26 mouse cellular contexts compared by ENCODE assay signal in the genomic region with DNA sequence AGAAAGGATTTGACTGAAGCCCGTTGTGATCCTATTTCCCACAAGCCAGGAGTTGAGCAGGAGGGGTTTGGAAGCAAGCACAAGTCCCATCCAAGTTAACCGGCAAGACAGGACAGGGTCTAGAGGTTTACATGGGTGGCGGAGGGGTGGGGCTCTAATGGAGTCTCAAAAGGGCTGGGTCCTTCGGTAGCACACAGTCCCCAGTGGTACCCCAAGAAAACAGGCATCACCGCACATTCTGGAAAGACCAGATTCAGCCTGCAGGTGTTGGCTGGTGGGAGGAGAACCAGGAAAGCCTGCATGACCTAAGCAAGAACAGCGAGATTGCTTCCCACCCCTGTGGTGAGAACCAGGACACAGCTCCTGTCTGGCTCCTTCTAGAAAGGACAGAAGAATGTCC.
DNase-seq lines count a peak whose midpoint lies in the region; ATAC-seq lines count a peak whose summit lies in the region.
"Had no signal": no experiment of that assay in that cellular context is flagged by ENCODE, and none has a peak within 500 bp of the region (broad histone marks: within the 10 kb centered on the region; RNA-seq: fewer than 3 reads in every experiment).

No protein-coding gene starts in this region.

- no peaks in the 10 kb centered on the region for H3K27me3 ChIP-seq in forebrain, embryonic 10.5 days (ENCODE audit: poor library complexity, severe bottlenecking)
- H3K27me3 ChIP-seq in forebrain, embryonic 11.5 days (ENCODE audit: control insufficient read depth, insufficient read depth, low read length): no peaks in the 10 kb centered on the region
- H3K27me3 ChIP-seq in midbrain, embryonic 10.5 days (ENCODE audit: low read depth, poor library complexity, severe bottlenecking): no peaks in the 10 kb centered on the region
- no peaks in the 10 kb centered on the region for H3K27me3 ChIP-seq in midbrain, embryonic 14.5 days (ENCODE audit: control insufficient read depth, insufficient read depth, low read length)
- H3K27me3 ChIP-seq in limb, embryonic 10.5 days (ENCODE audit: low read depth, poor library complexity, severe bottlenecking): peaks cover 51% of the 10 kb centered on the region
- no peaks in the 10 kb centered on the region for H3K27me3 ChIP-seq in stomach, embryonic 16.5 days (ENCODE audit: control insufficient read depth, insufficient read depth, low read length)
- no peaks in the 10 kb centered on the region; the same call in 1 of the 2 replicates for H3K27me3 ChIP-seq in liver, embryonic 11.5 days (replicated peaks; ENCODE audit: control insufficient read depth, insufficient read depth, low read length)
- H3K27me3 ChIP-seq: embryonic facial prominence, embryonic 12.5 days; hindbrain, embryonic 13.5 days; midbrain, embryonic 13.5 days; neural tube, embryonic 12.5 days had no signal

- no peaks in the 10 kb centered on the region for H3K36me3 ChIP-seq in forebrain, embryonic 10.5 days (replicated peaks)
- H3K36me3 ChIP-seq in forebrain, embryonic 11.5 days (ENCODE audit: control insufficient read depth, insufficient read depth, low read length): no peaks in the 10 kb centered on the region
- no peaks in the 10 kb centered on the region for H3K36me3 ChIP-seq in midbrain, embryonic 10.5 days
- no peaks in the 10 kb centered on the region for H3K36me3 ChIP-seq in midbrain, embryonic 14.5 days (ENCODE audit: control insufficient read depth, insufficient read depth, low read length)
- H3K36me3 ChIP-seq in limb, embryonic 10.5 days: no peaks in the 10 kb centered on the region
- no peaks in the 10 kb centered on the region for H3K36me3 ChIP-seq in stomach, embryonic 16.5 days (ENCODE audit: control insufficient read depth, insufficient read depth, low read length)
- H3K36me3 ChIP-seq in liver, embryonic 11.5 days (ENCODE audit: control insufficient read depth, insufficient read depth, low read length): 0 out of 2 replicates have a peak, but pooled peaks cover 2% of the 10 kb centered on the region
- H3K36me3 ChIP-seq: embryonic facial prominence, embryonic 12.5 days; midbrain, embryonic 13.5 days; neural tube, embryonic 12.5 days had no signal

- H3K9me3 ChIP-seq in forebrain, embryonic 10.5 days: no peaks in the 10 kb centered on the region
- H3K9me3 ChIP-seq in forebrain, embryonic 11.5 days (ENCODE audit: control insufficient read depth, low read length): no peaks in the 10 kb centered on the region
- no peaks in the 10 kb centered on the region for H3K9me3 ChIP-seq in midbrain, embryonic 10.5 days (replicated peaks)
- no peaks in the 10 kb centered on the region for H3K9me3 ChIP-seq in midbrain, embryonic 14.5 days (ENCODE audit: control insufficient read depth, low read length)
- no peaks in the 10 kb centered on the region for H3K9me3 ChIP-seq in limb, embryonic 10.5 days (replicated peaks)
- no peaks in the 10 kb centered on the region for H3K9me3 ChIP-seq in stomach, embryonic 16.5 days (replicated peaks; ENCODE audit: control insufficient read depth, low read length)
- H3K9me3 ChIP-seq in liver, embryonic 11.5 days (ENCODE audit: control insufficient read depth, low read length): no peaks in the 10 kb centered on the region
- H3K9me3 ChIP-seq: embryonic facial prominence, embryonic 12.5 days; midbrain, embryonic 13.5 days; neural tube, embryonic 12.5 days had no signal

- no peak overlapping the region for H3K4me2 ChIP-seq in forebrain, embryonic 11.5 days (ENCODE audit: low read depth, low read length, severe bottlenecking)
- H3K4me2 ChIP-seq in midbrain, embryonic 14.5 days (ENCODE audit: low read length): no peak overlapping the region
- H3K4me2 ChIP-seq in stomach, embryonic 16.5 days (ENCODE audit: low read depth, low read length): no peak overlapping the region
- no peak overlapping the region for H3K4me2 ChIP-seq in liver, embryonic 11.5 days
- H3K4me2 ChIP-seq: embryonic facial prominence, embryonic 12.5 days; heart, embryonic 11.5 days; hindbrain, embryonic 13.5 days; lung, embryonic 14.5 days; midbrain, embryonic 13.5 days; neural tube, embryonic 12.5 days had no signal

- peaks cover 24% of the 10 kb centered on the region for H3K4me1 ChIP-seq in forebrain, embryonic 10.5 days
- no peaks in the 10 kb centered on the region for H3K4me1 ChIP-seq in forebrain, embryonic 11.5 days (replicated peaks; ENCODE audit: control insufficient read depth, insufficient read depth, low read length)
- peaks cover 19% of the 10 kb centered on the region for H3K4me1 ChIP-seq in midbrain, embryonic 10.5 days
- peaks cover 4% of the 10 kb centered on the region; the same call in 1 of the 2 replicates for H3K4me1 ChIP-seq in midbrain, embryonic 14.5 days (ENCODE audit: control insufficient read depth, insufficient read depth, low read length)
- H3K4me1 ChIP-seq in limb, embryonic 10.5 days: peaks cover 28% of the 10 kb centered on the region
- H3K4me1 ChIP-seq in stomach, embryonic 16.5 days (ENCODE audit: control insufficient read depth, insufficient read depth, low read length): peaks cover 12% of the 10 kb centered on the region; the same call in 1 of the 2 replicates
- H3K4me1 ChIP-seq in liver, embryonic 11.5 days (replicated peaks; ENCODE audit: control insufficient read depth, insufficient read depth, low read length): no peaks in the 10 kb centered on the region; the same call in 1 of the 2 replicates
- H3K4me1 ChIP-seq: midbrain, embryonic 13.5 days had no signal

- peak overlapping the region; percentile 21; the same call in 1 of the 2 replicates for H3K27ac ChIP-seq in forebrain, embryonic 10.5 days
- H3K27ac ChIP-seq in forebrain, embryonic 11.5 days (ENCODE audit: low read depth, low read length): no peak overlapping the region
- H3K27ac ChIP-seq in midbrain, embryonic 10.5 days (replicated peaks): 0 out of 2 replicates have a peak overlapping the region, but pooled peaks have one; percentile 10
- no peak overlapping the region for H3K27ac ChIP-seq in midbrain, embryonic 14.5 days (replicated peaks; ENCODE audit: low read depth, low read length)
- 0 out of 2 replicates have a peak overlapping the region, but pooled peaks have one; percentile 39 for H3K27ac ChIP-seq in limb, embryonic 10.5 days
- H3K27ac ChIP-seq in stomach, embryonic 16.5 days (ENCODE audit: low read length): peak overlapping the region; percentile 78
- no peak overlapping the region for H3K27ac ChIP-seq in liver, embryonic 11.5 days (ENCODE audit: low read depth, low read length)
- H3K27ac ChIP-seq: hindbrain, embryonic 13.5 days; liver, embryonic 14.5 days; midbrain, embryonic 13.5 days; neural tube, embryonic 12.5 days had no signal

- H3K9ac ChIP-seq in forebrain, embryonic 11.5 days (ENCODE audit: low read length): no peak overlapping the region
- H3K9ac ChIP-seq in midbrain, embryonic 14.5 days (replicated peaks; ENCODE audit: low read length): no peak overlapping the region
- no peak overlapping the region; the same call in 1 of the 2 replicates for H3K9ac ChIP-seq in stomach, embryonic 16.5 days (ENCODE audit: low read length)
- H3K9ac ChIP-seq in liver, embryonic 11.5 days (ENCODE audit: low read depth, low read length): no peak overlapping the region
- H3K9ac ChIP-seq: embryonic facial prominence, embryonic 12.5 days; forebrain, postnatal 0 days; hindbrain, embryonic 13.5 days; liver, embryonic 14.5 days; lung, embryonic 14.5 days; midbrain, embryonic 13.5 days; neural tube, embryonic 12.5 days had no signal

- 64% methylated on average over 6 of the region's 6 CpGs for WGBS in forebrain, embryonic 10.5 days
- WGBS in forebrain, embryonic 11.5 days: 58% methylated on average over 6 of the region's 6 CpGs
- WGBS in midbrain, embryonic 10.5 days: 58% methylated on average over 6 of the region's 6 CpGs
- 52% methylated on average over 6 of the region's 6 CpGs for WGBS in midbrain, embryonic 14.5 days
- WGBS in limb, embryonic 10.5 days: 77% methylated on average over 6 of the region's 6 CpGs
- WGBS in stomach, embryonic 16.5 days: 71% methylated on average over 6 of the region's 6 CpGs
- 80% methylated on average over 6 of the region's 6 CpGs for WGBS in liver, embryonic 11.5 days

- no peak overlapping the region for H3K4me3 ChIP-seq in forebrain, embryonic 10.5 days
- H3K4me3 ChIP-seq in forebrain, embryonic 11.5 days (ENCODE audit: low read depth, low read length): no peak overlapping the region
- H3K4me3 ChIP-seq in midbrain, embryonic 10.5 days: no peak overlapping the region
- no peak overlapping the region for H3K4me3 ChIP-seq in midbrain, embryonic 14.5 days (replicated peaks; ENCODE audit: low read depth, low read length)
- H3K4me3 ChIP-seq in limb, embryonic 10.5 days: no peak overlapping the region
- no peak overlapping the region for H3K4me3 ChIP-seq in stomach, embryonic 16.5 days (replicated peaks; ENCODE audit: low read length)
- H3K4me3 ChIP-seq in liver, embryonic 11.5 days (ENCODE audit: low read depth, low read length): no peak overlapping the region
- H3K4me3 ChIP-seq: embryonic facial prominence, embryonic 12.5 days; hindbrain, embryonic 13.5 days; midbrain, embryonic 13.5 days; neural tube, embryonic 12.5 days had no signal

- no peak for ATAC-seq in forebrain, embryonic 11.5 days (replicated peaks; ENCODE audit: low FRiP score)
- ATAC-seq in midbrain, embryonic 14.5 days (ENCODE audit: low FRiP score, low TSS enrichment): no peak
- ATAC-seq in stomach, embryonic 16.5 days (ENCODE audit: insufficient read depth, low FRiP score): peak; percentile 57; the same call in 1 of the 2 replicates
- no peak for ATAC-seq in liver, embryonic 11.5 days (replicated peaks; ENCODE audit: low FRiP score)
- ATAC-seq: forebrain, postnatal 0 days; inflammation-experienced regulatory T-cells, adult 6 months; midbrain, embryonic 13.5 days had no signal

- DNase-seq in forebrain, embryonic 10.5 days (ENCODE audit: extremely low spot score, low spot score): no peak
- no peak for DNase-seq in forebrain, embryonic 11.5 days (ENCODE audit: low spot score)
- no peak for DNase-seq in midbrain, embryonic 10.5 days (ENCODE audit: low spot score)
- DNase-seq in midbrain, embryonic 14.5 days: no peak
- no peak for DNase-seq in limb, embryonic 10.5 days (ENCODE audit: low spot score)
- DNase-seq in liver, embryonic 11.5 days (ENCODE audit: low spot score): no peak
- no peak for DNase-seq in retina, postnatal 1 day
- DNase-seq: adrenal gland, postnatal 25 days; cerebellum, adult 11 months; cerebellum, postnatal 14 days; forebrain, postnatal 0 days; gastrocnemius, postnatal 25 days; heart, postnatal 14 days; kidney, adult 18-20 months; kidney, postnatal 4 days; layer of hippocampus, adult 9-11 months; left cerebral cortex, postnatal 4 days; lung, embryonic 14.5 days had no signal

Comparison
In these comparisons a context has a peak if more than half of its experiments do, and no peak if none do; other contexts are left out.
1. H3K27ac ChIP-seq: peak in forebrain, embryonic 10.5 days (single experiment), midbrain, embryonic 10.5 days (single experiment), limb, embryonic 10.5 days (single experiment) and stomach, embryonic 16.5 days (single experiment); none in forebrain, embryonic 11.5 days (single experiment), midbrain, embryonic 14.5 days (single experiment) and liver, embryonic 11.5 days (single experiment).